Mouse (Mus musculus) cortical plate, adult 2 months (tissue): ENCODE measurements around the gene Arl10. TPM values are rescaled to one million over a fixed set of nuclear protein-coding genes. Genes with fewer than 3 reads are reported as not detected.

Experiments
- H3K27ac ChIP-seq: fragments of 200-500 bp; 2 replicates; pipeline ENCODE4 v1.5.1; 2012; ENCODE audit warnings: low read length, control low read depth, inconsistent platforms; ENCODE audit not compliant: insufficient read depth
- H3K4me1 ChIP-seq: fragments of 200-500 bp; 2 replicates; pipeline ENCODE4 v1.6.1; 2011; ENCODE audit warnings: low read length; ENCODE audit not compliant: control insufficient read depth, insufficient read depth
- H3K4me3 ChIP-seq: fragments of 200-500 bp; 2 replicates; pipeline ENCODE4 v1.5.1; 2011; ENCODE audit warnings: mild to moderate bottlenecking, low read length, control low read depth; ENCODE audit not compliant: insufficient read depth
- CTCF ChIP-seq: fragments of 200-500 bp; IDR thresholded peaks from 2 replicates; pipeline ENCODE4 v1.5.1; 2011; ENCODE audit warnings: mild to moderate bottlenecking, control low read depth, low read length; ENCODE audit not compliant: insufficient read depth; ENCODE audit errors: extremely low read depth
- POLR2A ChIP-seq: fragments of 200-500 bp; IDR thresholded peaks from 2 replicates; pipeline ENCODE4 v1.6.1; 2011; ENCODE audit warnings: mild to moderate bottlenecking, low read length, control low read depth; ENCODE audit not compliant: insufficient read depth; ENCODE audit errors: extremely low read depth
- polyA plus RNA-seq: library from polyadenylated mRNA; depleted of rRNA; stranded (reverse); fragments of >200 nt; gene quantifications from 2 replicates; pipeline ENCODE4 v1.2.3, GENCODE M21; 2012; rRNA removed

Gene Arl10
- polyA plus RNA-seq: 20.1 and 20.4 TPM in 2 replicates

GRCm38 (mm10) chr13:54574854-54575481, at the start of gene Arl10:
Gene Arl10 (plus strand): TSS chr13:54575015.
- H3K4me3 ChIP-seq: peak within 1 kb of the TSS; percentile 48
- H3K27ac ChIP-seq: peak within 1 kb of the TSS; percentile 31; the same call in 1 of the 2 replicates
- no peaks in the 10 kb centered on the region for H3K4me1 ChIP-seq
- no peak for TF ChIP-seq CTCF
- no peak for TF ChIP-seq POLR2A

- TF ChIP-seq POLR2A (no peak), CTCF (no peak)
- Histone ChIP-seq H3K4me1 (no peaks in the 10 kb centered on the region), H3K4me3 (no peak overlapping the region), H3K27ac (no peak overlapping the region)
Measured at GRCm38 (mm10) chr13:54527140-54527539, 47.7 kb upstream of the Arl10 start.

GRCm38 (mm10) chr13:54532134-54532533, 42.7 kb upstream of the Arl10 start:
- no peak for TF ChIP-seq CTCF
- TF ChIP-seq POLR2A: no peak
- no peak overlapping the region for H3K27ac ChIP-seq
- no peak overlapping the region for H3K4me3 ChIP-seq
- no peaks in the 10 kb centered on the region for H3K4me1 ChIP-seq

GRCm38 (mm10) chr13:54548036-54548435, 26.8 kb upstream of the Arl10 start:
- Histone ChIP-seq H3K4me3 (no peak overlapping the region), H3K27ac (no peak overlapping the region), H3K4me1 (no peaks in the 10 kb centered on the region)
- TF ChIP-seq POLR2A: no peak
- TF ChIP-seq CTCF: no peak

- no peak for TF ChIP-seq POLR2A
- TF ChIP-seq CTCF: no peak
- H3K4me3 ChIP-seq: no peak overlapping the region
- peaks cover 5% of the 10 kb centered on the region for H3K4me1 ChIP-seq
- H3K27ac ChIP-seq: no peak overlapping the region
Measured at GRCm38 (mm10) chr13:54556176-54556575, 18.6 kb upstream of the Arl10 start.

- Histone ChIP-seq H3K4me1 (peaks cover 5% of the 10 kb centered on the region), H3K27ac (no peak overlapping the region), H3K4me3 (no peak overlapping the region)
- TF ChIP-seq CTCF (no peak), POLR2A (no peak)
Measured at GRCm38 (mm10) chr13:54556796-54557195, 18.0 kb upstream of the Arl10 start.

- Histone ChIP-seq H3K4me1 (peaks cover 8% of the 10 kb centered on the region), H3K27ac (no peak overlapping the region), H3K4me3 (no peak overlapping the region)
- no peak for TF ChIP-seq POLR2A
- TF ChIP-seq CTCF: no peak
Measured at GRCm38 (mm10) chr13:54557652-54558051, 17.2 kb upstream of the Arl10 start.

GRCm38 (mm10) chr13:54559656-54560055, 15.2 kb upstream of the Arl10 start:
- no peak for TF ChIP-seq POLR2A
- TF ChIP-seq CTCF: no peak
- Histone ChIP-seq H3K27ac (no peak overlapping the region), H3K4me1 (peaks cover 10% of the 10 kb centered on the region), H3K4me3 (no peak overlapping the region)

- no peak overlapping the region for H3K4me3 ChIP-seq
- H3K27ac ChIP-seq: no peak overlapping the region
- TF ChIP-seq POLR2A (no peak), CTCF (no peak)
- peaks cover 10% of the 10 kb centered on the region for H3K4me1 ChIP-seq
Measured at GRCm38 (mm10) chr13:54560608-54561007, 14.2 kb upstream of the Arl10 start.

- TF ChIP-seq CTCF: no peak
- TF ChIP-seq POLR2A: no peak
- Histone ChIP-seq H3K27ac (no peak overlapping the region), H3K4me3 (no peak overlapping the region), H3K4me1 (peaks cover 8% of the 10 kb centered on the region)
Measured at GRCm38 (mm10) chr13:54562562-54562961, 12.3 kb upstream of the Arl10 start.
